Mouse (Mus musculus): Measurements from ENCODE around the gene A830005F24Rik.

A830005F24Rik gene

GRCm38 (mm10) chr13:48545476-48546281 is 32.3 kb downstream of the A830005F24Rik start:
- peak; percentile 95 to 98 for DNase-seq

GRCm38 (mm10) chr13:48546330-48546917 is 33.1 kb downstream of the A830005F24Rik start:
- DNase-seq, result peak; percentile 98 to 99

GRCm38 (mm10) chr13:48547623-48548022 is 34.3 kb downstream of the A830005F24Rik start:
- no peak for DNase-seq

GRCm38 (mm10) chr13:48548296-48548695 is 34.9 kb downstream of the A830005F24Rik start:
- no peak for DNase-seq

GRCm38 (mm10) chr13:48552181-48553090 is 39.1 kb downstream of the A830005F24Rik start:
- no peak for DNase-seq

- no peak for DNase-seq
These were observed 40.1 kb downstream of the A830005F24Rik start for GRCm38 (mm10) chr13:48553511-48553910.

- no peak for DNase-seq
These were observed 41.2 kb downstream of the A830005F24Rik start for GRCm38 (mm10) chr13:48554552-48554951.

- DNase-seq, result no peak
These were observed 42.6 kb downstream of the A830005F24Rik start for GRCm38 (mm10) chr13:48555976-48556375.

GRCm38 (mm10) chr13:48561481-48561880 is 48.1 kb downstream of the A830005F24Rik start:
- DNase-seq, result no peak

- DNase-seq, result no peak
These were observed 49.0 kb downstream of the A830005F24Rik start for GRCm38 (mm10) chr13:48562336-48562735.
